Mouse (Mus musculus) embryonic facial prominence, embryonic 12.5 days (tissue): ENCODE measurements at regions not wholly inside any gene's neighbourhood (a gene's known extent, or its start where the extent isn't known, plus 50 kb on each side); places are given as distances from the start of the nearest gene placed in this dataset.

Source experiments
- ATAC-seq: fragments of 200-750 bp; cut with Nextera tagmentation; 2 replicates; pipeline ENCODE4 v1.8.0; 2017; ENCODE audit not compliant: insufficient number of reproducible peaks, insufficient read depth, low FRiP score, low TSS enrichment
- H3K27ac ChIP-seq: fragments of 300-500 bp; sonication (generic); 2 replicates; pipeline ENCODE4 v1.5.1; 2016; ENCODE audit warnings: mild to moderate bottlenecking
- H3K27me3 ChIP-seq: fragments of 300-500 bp; sonication (generic); 2 replicates; pipeline ENCODE4 v1.6.1; 2016; ENCODE audit warnings: mild to moderate bottlenecking, moderate library complexity
- H3K36me3 ChIP-seq: fragments of 300-500 bp; sonication (generic); 2 replicates; pipeline ENCODE4 v1.6.1; 2016; ENCODE audit warnings: mild to moderate bottlenecking
- H3K4me1 ChIP-seq: fragments of 300-500 bp; sonication (generic); 2 replicates; pipeline ENCODE4 v1.6.1; 2016
- H3K4me2 ChIP-seq: fragments of 300-500 bp; sonication (generic); replicated peaks from 2 replicates; pipeline ENCODE4 v1.6.1; 2016; ENCODE audit warnings: mild to moderate bottlenecking, moderate library complexity
- H3K4me3 ChIP-seq: fragments of 300-500 bp; sonication (generic); 2 replicates; pipeline ENCODE4 v1.5.1; 2016; ENCODE audit warnings: mild to moderate bottlenecking
- H3K9ac ChIP-seq: fragments of 300-500 bp; sonication (generic); 2 replicates; pipeline ENCODE4 v1.6.1; 2016; ENCODE audit warnings: mild to moderate bottlenecking, moderate library complexity
- H3K9me3 ChIP-seq: fragments of 300-500 bp; sonication (generic); 2 replicates; pipeline ENCODE4 v1.6.1; 2016; ENCODE audit warnings: mild to moderate bottlenecking, moderate library complexity
- WGBS: fragments of 180-500 bp; shearing (Covaris S2); methylation state at CpG from one replicate; pipeline ENCODE4 v1.1.7; 2016; 5-methylcytosine and 5-hydroxymethylcytosine counted together

- no peaks in the 10 kb centered on the region for H3K9me3 ChIP-seq
- H3K36me3 ChIP-seq = no peaks in the 10 kb centered on the region
- H3K9ac ChIP-seq = no peak overlapping the region
- no peak overlapping the region for H3K27ac ChIP-seq
- no peaks in the 10 kb centered on the region for H3K27me3 ChIP-seq
- WGBS = 82% methylated on average over 12 of the region's 12 CpGs
- H3K4me1 ChIP-seq = no peaks in the 10 kb centered on the region
- H3K4me2 ChIP-seq = no peak overlapping the region
- ATAC-seq = no peak
- H3K4me3 ChIP-seq = no peak overlapping the region
These were observed 274.3 kb downstream of the Rwdd3 start for GRCm38 (mm10) chr3:120897221-120897620.

GRCm38 (mm10) chr3:120886063-120886841 is 285.2 kb downstream of the Rwdd3 start:
- H3K27me3 ChIP-seq = no peaks in the 10 kb centered on the region
- WGBS = 75% methylated on average over 20 of the region's 20 CpGs
- no peak overlapping the region for H3K4me2 ChIP-seq
- no peaks in the 10 kb centered on the region for H3K4me1 ChIP-seq
- H3K27ac ChIP-seq = no peak overlapping the region
- no peaks in the 10 kb centered on the region for H3K36me3 ChIP-seq
- H3K4me3 ChIP-seq = no peak overlapping the region
- H3K9ac ChIP-seq = no peak overlapping the region
- no peaks in the 10 kb centered on the region for H3K9me3 ChIP-seq
- no peak for ATAC-seq

GRCm38 (mm10) chr3:120885401-120885800 is 286.1 kb downstream of the Rwdd3 start:
- no peaks in the 10 kb centered on the region for H3K4me1 ChIP-seq
- H3K4me3 ChIP-seq = no peak overlapping the region
- no peak overlapping the region for H3K27ac ChIP-seq
- no peaks in the 10 kb centered on the region for H3K36me3 ChIP-seq
- ATAC-seq = no peak
- H3K27me3 ChIP-seq = no peaks in the 10 kb centered on the region
- H3K4me2 ChIP-seq = no peak overlapping the region
- no peak overlapping the region for H3K9ac ChIP-seq
- WGBS = 85% methylated on average over 5 of the region's 5 CpGs
- no peaks in the 10 kb centered on the region for H3K9me3 ChIP-seq

GRCm38 (mm10) chr3:120884189-120884588 is 287.3 kb downstream of the Rwdd3 start:
- Histone ChIP-seq H3K36me3 (no peaks in the 10 kb centered on the region), H3K27ac (no peak overlapping the region), H3K4me2 (no peak overlapping the region), H3K4me3 (no peak overlapping the region), H3K9ac (no peak overlapping the region), H3K4me1 (no peaks in the 10 kb centered on the region), H3K27me3 (no peaks in the 10 kb centered on the region), H3K9me3 (no peaks in the 10 kb centered on the region)
- 69% methylated on average over 10 of the region's 10 CpGs for WGBS
- no peak for ATAC-seq

- no peaks in the 10 kb centered on the region for H3K9me3 ChIP-seq
- no peak overlapping the region for H3K4me3 ChIP-seq
- no peak overlapping the region for H3K9ac ChIP-seq
- no peak for ATAC-seq
- no peak overlapping the region for H3K27ac ChIP-seq
- H3K36me3 ChIP-seq = no peaks in the 10 kb centered on the region
- no peaks in the 10 kb centered on the region for H3K4me1 ChIP-seq
- no peak overlapping the region for H3K4me2 ChIP-seq
- 63% methylated on average over 5 of the region's 5 CpGs for WGBS
- H3K27me3 ChIP-seq = no peaks in the 10 kb centered on the region
These were observed 287.8 kb downstream of the Rwdd3 start for GRCm38 (mm10) chr3:120883650-120884049.

GRCm38 (mm10) chr3:120879409-120879808 is 292.1 kb downstream of the Rwdd3 start:
- Histone ChIP-seq H3K27me3 (no peaks in the 10 kb centered on the region), H3K4me2 (no peak overlapping the region), H3K9ac (no peak overlapping the region), H3K36me3 (no peaks in the 10 kb centered on the region), H3K9me3 (no peaks in the 10 kb centered on the region), H3K27ac (no peak overlapping the region), H3K4me1 (no peaks in the 10 kb centered on the region), H3K4me3 (no peak overlapping the region)
- 75% methylated on average over 2 of the region's 2 CpGs for WGBS
- no peak for ATAC-seq

- H3K36me3 ChIP-seq = no peaks in the 10 kb centered on the region
- no peaks in the 10 kb centered on the region for H3K9me3 ChIP-seq
- no peak overlapping the region for H3K4me2 ChIP-seq
- no peak overlapping the region for H3K27ac ChIP-seq
- H3K9ac ChIP-seq = no peak overlapping the region
- H3K4me1 ChIP-seq = no peaks in the 10 kb centered on the region
- ATAC-seq = no peak
- H3K27me3 ChIP-seq = no peaks in the 10 kb centered on the region
- WGBS = 80% methylated on average over 3 of the region's 3 CpGs
- no peak overlapping the region for H3K4me3 ChIP-seq
These were observed 295.8 kb downstream of the Rwdd3 start for GRCm38 (mm10) chr3:120875740-120876139.

GRCm38 (mm10) chr3:120865036-120865435 is 306.5 kb downstream of the Rwdd3 start:
- Histone ChIP-seq H3K9me3 (no peaks in the 10 kb centered on the region), H3K27ac (no peak overlapping the region), H3K27me3 (no peaks in the 10 kb centered on the region), H3K9ac (no peak overlapping the region), H3K4me3 (no peak overlapping the region), H3K4me2 (no peak overlapping the region), H3K36me3 (no peaks in the 10 kb centered on the region), H3K4me1 (no peaks in the 10 kb centered on the region)
- WGBS = 70% methylated on average over 8 of the region's 8 CpGs
- no peak for ATAC-seq

GRCm38 (mm10) chr3:120861641-120862040 is 309.9 kb downstream of the Rwdd3 start:
- H3K4me3 ChIP-seq = no peak overlapping the region
- H3K27ac ChIP-seq = no peak overlapping the region
- no peaks in the 10 kb centered on the region for H3K36me3 ChIP-seq
- ATAC-seq = no peak
- H3K9me3 ChIP-seq = no peaks in the 10 kb centered on the region
- H3K4me2 ChIP-seq = no peak overlapping the region
- H3K9ac ChIP-seq = no peak overlapping the region
- no peaks in the 10 kb centered on the region for H3K27me3 ChIP-seq
- 62% methylated on average over 4 of the region's 4 CpGs for WGBS
- no peaks in the 10 kb centered on the region for H3K4me1 ChIP-seq

- Histone ChIP-seq H3K9me3 (no peaks in the 10 kb centered on the region), H3K4me2 (no peak overlapping the region), H3K4me3 (no peak overlapping the region), H3K4me1 (no peaks in the 10 kb centered on the region), H3K27me3 (no peaks in the 10 kb centered on the region), H3K36me3 (no peaks in the 10 kb centered on the region), H3K27ac (no peak overlapping the region), H3K9ac (no peak overlapping the region)
- 66% methylated on average over 13 of the region's 13 CpGs for WGBS
- no peak for ATAC-seq
These were observed 313.2 kb downstream of the Rwdd3 start for GRCm38 (mm10) chr3:120858281-120858680.

GRCm38 (mm10) chr3:120854322-120854721 is 317.2 kb downstream of the Rwdd3 start:
- WGBS = 79% methylated on average over 3 of the region's 3 CpGs

GRCm38 (mm10) chr3:120843623-120844022 is 327.9 kb downstream of the Rwdd3 start:
- no peak for ATAC-seq
- Histone ChIP-seq H3K9ac (no peak overlapping the region), H3K27ac (no peak overlapping the region), H3K27me3 (no peaks in the 10 kb centered on the region), H3K4me2 (no peak overlapping the region), H3K4me3 (no peak overlapping the region), H3K9me3 (no peaks in the 10 kb centered on the region), H3K36me3 (no peaks in the 10 kb centered on the region), H3K4me1 (no peaks in the 10 kb centered on the region)
- WGBS = 91% methylated on average over 2 of the region's 2 CpGs

More at GRCm38 (mm10) chr3:120854322-120854721, 317.2 kb downstream of the Rwdd3 start:
- Histone ChIP-seq H3K4me3 (no peak overlapping the region), H3K27ac (no peak overlapping the region), H3K36me3 (no peaks in the 10 kb centered on the region), H3K4me2 (no peak overlapping the region), H3K9ac (no peak overlapping the region), H3K27me3 (no peaks in the 10 kb centered on the region), H3K9me3 (no peaks in the 10 kb centered on the region), H3K4me1 (no peaks in the 10 kb centered on the region)
- no peak for ATAC-seq
